Mouse (Mus musculus) cerebellum, adult 2 months (tissue): ENCODE results near the gene Blcap. TPM values are rescaled to one million over a fixed set of nuclear protein-coding genes. Genes with fewer than 3 reads are reported as not detected.
A peak's percentile ranks its signal among the peaks of the same experiment; 100 is the strongest.

Experiments used
- DNase-seq, 2 experiments: peaks; one replicate each; pipeline ENCODE4 v3.0.0; 2021
- H3K27ac ChIP-seq: fragments of 200-500 bp; 2 replicates; pipeline ENCODE4 v1.5.1; 2012; ENCODE audit warnings: low read length, control low read depth, inconsistent platforms; ENCODE audit not compliant: insufficient read depth
- H3K27me3 ChIP-seq: fragments of 200-500 bp; 2 replicates; pipeline ENCODE4 v1.6.1; 2012; ENCODE audit warnings: inconsistent platforms, mild to moderate bottlenecking, low read length, moderate library complexity; ENCODE audit not compliant: control insufficient read depth, insufficient read depth
- H3K4me1 ChIP-seq: fragments of 200-500 bp; 2 replicates; pipeline ENCODE4 v1.6.1; 2011; ENCODE audit warnings: low read length; ENCODE audit not compliant: control insufficient read depth, insufficient read depth
- H3K4me3 ChIP-seq: fragments of 200-500 bp; replicated peaks from 2 replicates; pipeline ENCODE3; 2011; ENCODE audit warnings: mild to moderate bottlenecking, low read depth, low read length, control low read depth; ENCODE audit not compliant: insufficient read depth
- CTCF ChIP-seq: fragments of 200-500 bp; IDR thresholded peaks from 2 replicates; pipeline ENCODE4 v1.5.1; 2011; ENCODE audit warnings: low read depth, mild to moderate bottlenecking, control low read depth, low read length, moderate library complexity, borderline replicate concordance; ENCODE audit not compliant: insufficient read depth
- POLR2A ChIP-seq: fragments of 200-500 bp; IDR thresholded peaks from 2 replicates; pipeline ENCODE4 v1.6.1; 2011; ENCODE audit warnings: low read length, control low read depth, borderline replicate concordance; ENCODE audit not compliant: insufficient read depth
- WGBS: fragments of 180-500 bp; shearing (Covaris S2); methylation state at CpG from one replicate; pipeline ENCODE4 v1.1.7; 2018; 5-methylcytosine and 5-hydroxymethylcytosine counted together
- polyA plus RNA-seq: library from polyadenylated mRNA; depleted of rRNA; stranded (reverse); fragments of >200 nt; gene quantifications from 2 replicates; pipeline ENCODE4 v1.2.3, GENCODE M21; 2012

Blcap gene
- polyA plus RNA-seq, 1 experiment, result 124 TPM

GRCm38 (mm10) chr2:157565446-157565845 is 5.6 kb downstream of the Blcap start:
- Histone ChIP-seq H3K4me1 (peaks cover 15% of the 10 kb centered on the region), H3K27ac (no peak overlapping the region), H3K4me3 (peak overlapping the region; percentile 100), H3K27me3 (no peaks in the 10 kb centered on the region)
- no peak for DNase-seq
- TF ChIP-seq CTCF, result no peak
- TF ChIP-seq POLR2A, result no peak
- 5% methylated on average over 13 of the region's 13 CpGs for WGBS

DNA sequence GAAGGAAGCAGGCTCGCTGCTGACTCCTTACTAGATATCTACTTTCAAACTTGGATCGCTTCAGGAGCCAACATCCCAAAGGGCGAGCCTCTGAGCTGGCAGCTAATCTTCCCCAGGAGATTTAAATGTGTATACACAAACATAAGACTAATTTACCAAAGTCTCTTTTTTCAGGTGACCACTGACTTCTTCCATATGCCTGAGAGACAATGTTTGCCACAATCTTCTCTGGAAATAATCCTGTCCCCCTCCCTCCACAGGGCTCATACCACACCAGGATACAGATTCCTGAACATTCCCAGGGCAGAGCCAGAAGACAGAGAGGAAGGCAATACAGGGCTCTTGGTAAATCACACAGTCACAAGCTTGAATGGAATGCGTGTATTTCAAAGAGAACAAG is 6.4 kb downstream of the Blcap start:
- no peak for TF ChIP-seq POLR2A
- no peak for TF ChIP-seq CTCF
- peak in 1 of 2 experiments; percentile 4 for DNase-seq
- no peak overlapping the region for H3K27ac ChIP-seq
- peaks cover 15% of the 10 kb centered on the region for H3K4me1 ChIP-seq
- H3K4me3 ChIP-seq, result no peak overlapping the region
- H3K27me3 ChIP-seq, result no peaks in the 10 kb centered on the region
- 67% methylated on average over 4 of the region's 4 CpGs for WGBS

GRCm38 (mm10) chr2:157563031-157563430 is 8.0 kb downstream of the Blcap start:
- TF ChIP-seq POLR2A, result no peak
- TF ChIP-seq CTCF, result no peak
- H3K27ac ChIP-seq, result no peak overlapping the region
- WGBS, result 30% methylated on average over 2 of the region's 2 CpGs
- H3K4me1 ChIP-seq, result peaks cover 19% of the 10 kb centered on the region
- peak in 1 of 2 experiments; percentile 31 for DNase-seq
- H3K4me3 ChIP-seq, result no peak overlapping the region
- H3K27me3 ChIP-seq, result no peaks in the 10 kb centered on the region

GRCm38 (mm10) chr2:157561165-157561836 is 9.8 kb downstream of the Blcap start:
- Histone ChIP-seq H3K27ac (no peak overlapping the region), H3K27me3 (no peaks in the 10 kb centered on the region), H3K4me1 (peaks cover 26% of the 10 kb centered on the region), H3K4me3 (peak overlapping the region; percentile 48)
- DNase-seq, result peak; percentile 80 to 92
- TF ChIP-seq CTCF (no peak), POLR2A (no peak)
- WGBS, result 48% methylated on average over 27 of the region's 27 CpGs

- Histone ChIP-seq H3K4me3 (peak overlapping the region; percentile 21), H3K27me3 (no peaks in the 10 kb centered on the region), H3K4me1 (peaks cover 26% of the 10 kb centered on the region), H3K27ac (no peak overlapping the region)
- 34% methylated on average over 33 of the region's 33 CpGs for WGBS
- no peak for DNase-seq
- TF ChIP-seq POLR2A, result no peak
- no peak for TF ChIP-seq CTCF
These were observed 10.8 kb downstream of the Blcap start for GRCm38 (mm10) chr2:157560302-157560701.

- H3K27ac ChIP-seq, result no peak within 1 kb of the TSS
- WGBS, result 55% methylated on average over 27 of the region's 27 CpGs
- TF ChIP-seq POLR2A (no peak), CTCF (no peak)
- peaks cover 26% of the 10 kb centered on the region for H3K4me1 ChIP-seq
- H3K27me3 ChIP-seq, result no peaks in the 10 kb centered on the region
- H3K4me3 ChIP-seq, result peak within 1 kb of the TSS; percentile 21
- peak in 1 of 2 experiments; percentile 41 for DNase-seq
These were observed 11.2 kb downstream of the Blcap start, which contains the start of gene Nnat for GRCm38 (mm10) chr2:157559858-157560257. Nnat (plus strand) TSS chr2:157560078.

- no peak for DNase-seq
These were observed 11.6 kb downstream of the Blcap start for GRCm38 (mm10) chr2:157559440-157559839.

DNA sequence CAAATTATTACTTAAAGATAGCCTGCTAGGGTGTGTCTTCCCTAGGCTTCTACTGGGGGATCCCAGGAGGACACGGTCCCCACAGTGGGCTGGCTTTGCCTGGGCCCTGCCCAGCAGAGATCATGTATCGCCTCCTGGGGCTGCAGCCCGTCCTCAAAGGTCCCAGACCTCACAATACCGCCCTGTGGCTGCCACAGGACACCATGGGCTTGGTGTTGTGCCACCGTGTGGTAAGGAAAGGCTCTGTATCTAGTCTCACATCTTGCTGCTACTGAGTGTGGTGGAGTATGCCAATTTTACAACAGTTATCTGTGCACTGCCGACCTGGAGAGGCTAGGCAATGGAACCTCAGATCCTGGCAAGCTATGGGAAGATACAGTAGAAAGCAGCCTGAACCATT is 12.6 kb downstream of the Blcap start:
- DNase-seq, result peak in 1 of 2 experiments; percentile 33
- no peak overlapping the region for H3K27ac ChIP-seq
- no peaks in the 10 kb centered on the region for H3K27me3 ChIP-seq
- TF ChIP-seq POLR2A (no peak), CTCF (peak; percentile 30; the same call in 1 of the 2 replicates)
- H3K4me3 ChIP-seq, result no peak overlapping the region
- WGBS, result 44% methylated on average over 6 of the region's 6 CpGs
- peaks cover 23% of the 10 kb centered on the region for H3K4me1 ChIP-seq

More at GRCm38 (mm10) chr2:157559440-157559839, 11.6 kb downstream of the Blcap start:
- Histone ChIP-seq H3K4me1 (peaks cover 26% of the 10 kb centered on the region), H3K4me3 (peak overlapping the region; percentile 21), H3K27ac (no peak overlapping the region), H3K27me3 (no peaks in the 10 kb centered on the region)
- TF ChIP-seq POLR2A, result no peak
- TF ChIP-seq CTCF, result no peak
- 57% methylated on average over 19 of the region's 19 CpGs for whole genome bisulfite sequencing
